ENCODE assay signal across 10 mouse cellular contexts in genomic region chrX:48016906-48017601, GRCm38 (mm10). TPM values are rescaled to one million over a fixed set of nuclear protein-coding genes. Genes with fewer than 3 reads are reported as not detected.
DNase-seq lines count a peak whose midpoint lies in the region; ATAC-seq lines count a peak whose summit lies in the region.
"Had no signal": no experiment of that assay in that cellular context is flagged by ENCODE, and none has a peak within 500 bp of the region (broad histone marks: within the 10 kb centered on the region; RNA-seq: fewer than 3 reads in every experiment).

No protein-coding gene starts in this region.

- intact Hi-C loops in left cerebral cortex, postnatal 10 days (cut with DNase I): no loop called here

- no peak overlapping the region for H3K4me3 ChIP-seq in embryonic facial prominence, embryonic 11.5 days (ENCODE audit: low read depth, low read length)
- no peak overlapping the region for H3K4me3 ChIP-seq in kidney, embryonic 14.5 days (ENCODE audit: low read length)
- H3K4me3 ChIP-seq: heart, embryonic 10.5 days had no signal

- peak; percentile 85 for ATAC-seq in embryonic facial prominence, embryonic 11.5 days (replicated peaks; ENCODE audit: insufficient number of reproducible peaks, low FRiP score, low TSS enrichment, low read depth)
- no peak for ATAC-seq in kidney, embryonic 14.5 days (ENCODE audit: low FRiP score, low TSS enrichment)

- WGBS in embryonic facial prominence, embryonic 11.5 days: 57% methylated on average over 7 of the region's 7 CpGs
- 52% methylated on average over 7 of the region's 7 CpGs for WGBS in kidney, embryonic 14.5 days

- peak; percentile 29 for DNase-seq in embryonic facial prominence, embryonic 11.5 days (ENCODE audit: low spot score)
- peak; percentile 30 to 40 for DNase-seq in frontal cortex, postnatal 14 days (ENCODE audit: low spot score in 2 of 2)
- DNase-seq in left cerebral cortex, postnatal 10 days (ENCODE audit: extremely low spot score in 1 of 2, low spot score in 2 of 2): peak; percentile 46 to 53
- peak; percentile 60 for DNase-seq in retina, embryonic 14.5 days (ENCODE audit: low spot score)
- no peak for DNase-seq in ovary, postnatal 10 days (ENCODE audit: low spot score)
- DNase-seq in liver: no peak
- DNase-seq in adrenal gland, adult (ENCODE audit: inconsistent age in 2 of 2, low spot score in 1 of 2): no peak

- H3K36me3 ChIP-seq in embryonic facial prominence, embryonic 11.5 days (replicated peaks; ENCODE audit: control insufficient read depth, insufficient read depth, low read depth, low read length): no peaks in the 10 kb centered on the region
- H3K36me3 ChIP-seq in kidney, embryonic 14.5 days (ENCODE audit: control insufficient read depth, insufficient read depth, low read length): no peaks in the 10 kb centered on the region
- H3K36me3 ChIP-seq: heart, embryonic 10.5 days had no signal

- no peak overlapping the region for H3K9ac ChIP-seq in embryonic facial prominence, embryonic 11.5 days (replicated peaks; ENCODE audit: low read length)
- no peak overlapping the region for H3K9ac ChIP-seq in kidney, embryonic 14.5 days (ENCODE audit: low read depth, low read length)

- no peaks in the 10 kb centered on the region for H3K27me3 ChIP-seq in embryonic facial prominence, embryonic 11.5 days (ENCODE audit: control insufficient read depth, insufficient read depth, low read length)
- peaks cover 6% of the 10 kb centered on the region; the same call in 1 of the 2 replicates for H3K27me3 ChIP-seq in kidney, embryonic 14.5 days (ENCODE audit: control insufficient read depth, insufficient read depth, low read length)

- H3K4me1 ChIP-seq in embryonic facial prominence, embryonic 11.5 days (ENCODE audit: control insufficient read depth, insufficient read depth, low read length): no peaks in the 10 kb centered on the region
- H3K4me1 ChIP-seq in kidney, embryonic 14.5 days (ENCODE audit: control insufficient read depth, insufficient read depth, low read length): no peaks in the 10 kb centered on the region
- H3K4me1 ChIP-seq: heart, embryonic 10.5 days had no signal

- H3K9me3 ChIP-seq in embryonic facial prominence, embryonic 11.5 days (replicated peaks; ENCODE audit: control insufficient read depth, low read length): no peaks in the 10 kb centered on the region
- H3K9me3 ChIP-seq in kidney, embryonic 14.5 days (ENCODE audit: control insufficient read depth, low read length): no peaks in the 10 kb centered on the region
- H3K9me3 ChIP-seq: heart, embryonic 10.5 days had no signal

- H3K4me2 ChIP-seq in embryonic facial prominence, embryonic 11.5 days (ENCODE audit: low read depth, low read length): no peak overlapping the region
- H3K4me2 ChIP-seq in kidney, embryonic 14.5 days (replicated peaks; ENCODE audit: low read depth, low read length): no peak overlapping the region

- no peak overlapping the region for H3K27ac ChIP-seq in embryonic facial prominence, embryonic 11.5 days (replicated peaks; ENCODE audit: low read depth, low read length)
- no peak overlapping the region for H3K27ac ChIP-seq in kidney, embryonic 14.5 days (ENCODE audit: low read depth, low read length)
- H3K27ac ChIP-seq: heart, embryonic 10.5 days had no signal

RNA-seq across cellular contexts. Expression of gene Apln, which starts 17.6 kb away (rescaled TPM):
- polyA plus RNA-seq in embryonic facial prominence, embryonic 11.5 days (2014; fragmentation: Nextera tagmentation; extraction: Ambion mirVana): 3.2 and 3.8 TPM in 2 replicates
- total RNA-seq in left cerebral cortex, postnatal 10 days (2021): 10 to 100 TPM; 14.9 to 16.6 TPM
- polyA plus RNA-seq in kidney, embryonic 14.5 days (2014; fragmentation: Nextera tagmentation; extraction: Ambion mirVana): 4.0 and 4.7 TPM in 2 replicates
- total RNA-seq: MEL had no signal

Comparison
In these comparisons a context has a peak if more than half of its experiments do, and no peak if none do; other contexts are left out.
1. DNase-seq: peak in embryonic facial prominence, embryonic 11.5 days (single experiment), frontal cortex, postnatal 14 days (2 of 2), left cerebral cortex, postnatal 10 days (2 of 2) and retina, embryonic 14.5 days (single experiment); none in ovary, postnatal 10 days (single experiment), liver (single experiment) and adrenal gland, adult (0 of 2).